Mouse (Mus musculus) stomach, adult 2 months (tissue): Measurements from ENCODE around the gene Cav3. TPM values are rescaled to one million over a fixed set of nuclear protein-coding genes. Genes with fewer than 3 reads are reported as not detected.

Experiments
- polyA plus RNA-seq: library from polyadenylated mRNA; depleted of rRNA; stranded (reverse); fragments of >200 nt; gene quantifications from 2 replicates; pipeline ENCODE4 v1.2.3, GENCODE M21; 2012; rRNA removed

Cav3 gene
- 9.8 and 13.5 TPM in 2 replicates for polyA plus RNA-seq

GRCm38 (mm10) chr6:112459341-112459749, at the start of gene Cav3:
Gene Cav3, plus strand, starts transcription at chr6:112459505.

GRCm38 (mm10) chr6:112489910-112490559, 30.7 kb downstream of the Cav3 start, which contains the start of gene Oxtr:
Gene Oxtr, minus strand, starts transcription at chr6:112489943.

Other genes starting within 250 kb of the Cav3 start
- gene Lmcd1, start 185.7 kb upstream of the Cav3 start, polyA plus RNA-seq: 5.1 and 5.3 TPM in 2 replicates
- 4.3 and 5.7 TPM in 2 replicates for gene Ssu2, start 71.5 kb upstream of the Cav3 start, polyA plus RNA-seq
- gene Oxtr, start 30.4 kb downstream of the Cav3 start, polyA plus RNA-seq: 0.15 TPM in 2 replicates
- 0.22 and 0.37 TPM in 2 replicates for gene Rad18, start 237.2 kb downstream of the Cav3 start, polyA plus RNA-seq